Mouse (Mus musculus) neural tube, embryonic 10.5 days (tissue): ENCODE measurements at regions not wholly inside any gene's neighbourhood (a gene's known extent, or its start where the extent isn't known, plus 50 kb on each side); places are given as distances from the start of the nearest gene placed in this dataset.

ENCODE experiments used
- DNase-seq: peaks from one replicate; pipeline ENCODE4 v3.0.0-alpha.2; 2017; ENCODE audit warnings: low spot score; ENCODE audit errors: extremely low spot score

DNA sequence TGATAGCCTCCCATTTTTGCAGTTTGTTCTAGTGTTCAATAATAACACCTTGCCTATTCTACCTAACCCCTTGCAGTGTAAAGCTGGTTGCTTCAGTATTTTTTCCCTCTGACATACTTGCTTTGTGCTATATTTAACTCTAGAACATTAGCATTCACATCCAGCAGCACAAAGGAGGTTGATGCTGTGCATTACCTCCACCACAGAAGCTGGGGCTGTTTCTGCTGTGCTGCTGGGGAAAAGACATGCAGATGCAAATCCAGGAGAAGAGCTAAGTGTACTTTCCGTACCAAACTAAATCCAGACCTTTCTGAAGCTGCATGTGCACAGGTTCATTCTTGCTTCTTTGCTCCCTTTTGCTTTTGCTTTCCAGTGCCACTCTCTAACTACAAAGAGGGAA is 403.9 kb upstream of the Mef2c start:
- no peak for DNase-seq

DNA sequence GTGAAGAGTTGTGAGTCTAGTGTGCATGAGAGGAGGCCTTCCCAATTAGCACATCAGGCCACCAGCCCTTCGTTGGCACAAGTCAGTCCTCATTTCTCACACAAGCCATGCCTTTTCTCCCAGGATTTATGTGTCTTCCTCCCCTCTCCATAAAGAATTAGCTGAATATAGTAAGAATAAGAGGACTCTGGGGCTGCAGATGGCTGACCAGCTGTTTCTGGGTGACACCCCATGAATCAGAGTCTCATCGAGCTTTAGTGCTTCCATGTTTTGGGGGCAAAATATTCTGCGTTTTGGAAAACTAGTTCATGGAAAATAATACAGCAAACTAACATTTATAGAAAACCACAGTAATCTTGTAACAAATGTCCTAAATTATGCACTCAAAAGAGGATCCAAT is 393.2 kb upstream of the Mef2c start:
- no peak for DNase-seq

DNA sequence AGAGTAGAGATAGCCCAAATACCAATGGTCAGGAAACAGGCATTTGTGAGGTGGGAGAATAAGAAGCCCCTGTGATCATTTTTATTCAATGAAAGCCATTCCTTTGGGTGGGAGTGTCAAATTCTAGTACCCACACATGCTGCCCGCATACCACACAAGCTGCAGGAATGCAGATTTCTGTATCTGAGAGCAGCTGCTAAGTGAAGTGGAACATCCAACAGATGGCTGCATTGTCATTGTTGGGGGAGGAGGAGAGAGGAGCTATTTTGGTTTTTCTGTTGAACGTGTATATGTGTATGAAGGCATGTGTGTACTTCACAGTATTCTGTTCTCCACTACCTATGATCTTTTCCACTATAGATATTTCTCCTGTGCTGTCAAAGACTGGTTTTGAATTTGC is 392.3 kb upstream of the Mef2c start:
- DNase-seq, result no peak

DNA sequence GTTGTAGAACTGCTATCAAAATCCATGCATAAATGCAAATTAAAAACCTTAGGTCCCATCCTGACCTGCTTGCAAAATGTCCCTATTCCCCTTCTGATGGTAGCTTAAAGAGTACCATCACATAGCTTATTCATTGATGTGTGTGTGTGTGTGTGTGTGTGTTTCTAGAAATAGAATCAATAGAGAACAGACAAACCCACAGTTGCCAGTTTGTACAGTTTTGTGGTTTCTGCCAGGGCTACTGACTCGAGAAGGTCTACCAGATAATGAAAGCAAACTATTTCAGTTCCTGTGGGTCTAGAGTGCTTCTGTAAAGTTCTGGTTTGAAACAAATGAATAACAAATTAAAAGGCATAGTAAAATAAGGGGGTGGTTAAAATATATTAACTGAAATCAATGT is 391.5 kb upstream of the Mef2c start:
- no peak for DNase-seq

DNA sequence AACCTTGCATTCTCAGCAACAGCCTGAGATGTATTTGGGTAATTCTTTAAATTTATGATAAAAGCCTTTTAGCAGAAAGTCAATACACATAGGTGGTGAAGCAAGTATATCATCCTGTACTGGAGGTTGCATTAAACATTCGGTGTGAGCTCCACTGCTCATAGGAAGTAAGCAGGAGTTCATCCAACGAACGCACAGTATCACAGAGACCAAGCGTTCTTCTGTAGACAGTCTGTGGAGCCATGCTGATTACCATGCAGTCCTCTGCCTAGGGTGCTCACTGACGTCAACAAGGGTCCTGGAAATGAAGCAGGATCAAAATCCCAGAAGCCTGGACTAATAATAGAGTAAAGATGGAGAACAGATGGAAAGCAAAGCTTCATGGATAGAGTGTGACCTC is 391.1 kb upstream of the Mef2c start:
- no peak for DNase-seq

DNA sequence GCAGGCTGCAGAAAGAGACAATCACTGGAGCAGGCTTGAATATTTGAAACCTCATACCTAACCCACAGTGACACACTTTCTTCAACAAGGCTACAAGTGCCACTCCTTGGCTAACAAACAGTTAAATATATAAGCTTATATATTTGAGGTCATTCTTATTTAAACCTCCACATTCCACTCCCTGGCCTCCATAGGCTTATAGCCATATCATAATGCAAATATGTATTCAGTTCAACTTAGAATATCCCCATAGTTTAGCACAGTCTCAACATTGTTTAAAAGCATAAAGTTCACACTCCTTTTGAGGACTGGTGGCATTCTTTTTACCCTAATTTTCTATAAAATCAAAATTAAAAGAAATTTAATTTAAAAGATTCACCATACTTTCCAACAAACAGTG is 390.0 kb upstream of the Mef2c start:
- no peak for DNase-seq

DNA sequence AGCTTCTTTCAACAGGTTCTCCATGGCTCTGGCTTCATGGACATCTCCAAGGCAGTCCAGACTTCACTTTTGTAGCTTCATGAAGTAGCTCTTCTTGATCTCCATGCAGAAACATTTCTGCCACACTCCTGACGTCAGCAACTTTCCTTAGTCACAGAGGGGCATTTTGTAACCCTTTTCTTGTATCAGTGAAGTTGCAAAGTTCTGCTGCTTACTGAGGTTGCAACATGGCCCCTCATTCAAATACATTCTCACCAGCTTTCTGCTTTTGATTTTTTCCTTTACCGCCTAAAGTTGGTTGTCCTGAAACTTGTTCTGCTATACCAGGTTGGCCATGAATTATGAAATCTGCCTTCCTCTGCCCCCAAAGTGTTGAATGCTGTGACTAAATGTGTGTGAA is 389.4 kb upstream of the Mef2c start:
- no peak for DNase-seq

DNA sequence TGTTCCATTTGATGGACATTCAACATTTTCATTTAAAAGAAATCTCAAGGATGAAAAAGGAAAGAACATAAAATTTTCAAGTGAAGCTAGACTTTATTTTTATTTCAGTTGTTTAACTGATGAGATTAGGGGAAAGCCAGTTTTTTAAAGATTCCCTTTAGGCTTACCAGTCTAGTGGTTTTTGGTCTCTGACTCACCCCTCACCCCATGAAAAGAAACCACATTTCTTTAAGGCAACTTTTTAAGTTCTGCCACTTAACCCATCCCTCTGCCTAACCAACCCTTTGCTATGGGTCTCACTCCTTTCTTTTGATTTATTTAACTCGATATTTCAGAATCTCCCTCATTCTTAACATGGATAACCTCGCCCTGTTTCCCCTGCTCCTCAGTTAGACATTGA is 388.1 kb upstream of the Mef2c start:
- no peak for DNase-seq

DNA sequence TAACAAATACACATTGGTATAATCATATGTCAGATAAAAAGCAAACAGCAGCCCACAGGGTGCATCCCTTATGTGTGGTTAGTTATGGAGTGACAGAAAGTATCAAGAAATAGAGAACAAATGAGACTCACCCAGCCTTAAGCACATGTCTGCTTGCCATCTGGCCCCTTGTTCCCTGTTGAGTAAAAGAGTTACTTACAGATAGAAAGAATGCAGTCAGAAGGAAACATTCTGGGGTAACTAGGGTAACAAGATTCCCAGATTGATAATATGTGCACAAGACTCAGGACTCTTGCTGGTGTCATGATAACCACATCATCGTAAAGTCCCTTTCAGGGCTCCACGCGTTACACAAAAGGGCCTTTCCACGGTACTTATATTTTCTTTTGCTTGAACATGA is 383.5 kb upstream of the Mef2c start:
- DNase-seq, result peak; percentile 14

DNA sequence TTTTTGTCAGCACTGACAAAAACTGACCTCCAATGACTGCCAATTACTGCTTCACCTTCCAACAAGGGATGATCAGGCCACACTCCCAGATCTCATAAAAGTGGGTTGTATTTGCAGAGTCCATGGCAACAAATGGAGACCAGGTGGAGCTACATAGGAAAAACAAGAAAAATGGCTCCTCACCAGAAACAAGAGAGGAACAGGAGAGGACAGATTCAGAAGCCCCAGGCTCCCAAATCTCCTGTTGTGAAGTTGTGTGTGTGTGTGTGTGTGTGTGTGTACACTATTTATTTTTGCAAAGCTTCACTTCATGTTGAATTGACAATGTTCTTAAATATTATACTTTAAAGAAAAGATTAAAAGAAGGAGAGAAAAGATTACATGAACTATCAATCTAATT is 380.2 kb upstream of the Mef2c start:
- no peak for DNase-seq

DNA sequence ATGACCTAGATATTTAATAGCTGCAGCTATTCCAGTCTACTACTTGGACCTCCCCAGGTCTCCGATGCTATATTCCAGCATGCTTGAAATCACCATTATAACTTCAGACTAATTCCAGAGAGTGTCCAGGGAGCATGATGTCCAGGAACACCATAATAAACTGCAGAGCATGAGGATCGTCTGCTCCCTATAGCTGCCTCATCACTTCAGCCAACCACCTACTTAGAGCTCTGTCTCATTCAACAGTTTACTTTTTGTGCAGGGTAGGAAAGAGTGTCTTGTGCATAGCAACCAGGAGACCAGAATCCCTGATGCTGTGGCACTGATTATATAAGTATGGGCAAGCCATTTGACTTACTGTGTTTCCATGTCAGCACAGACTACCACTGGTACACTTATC is 379.2 kb upstream of the Mef2c start:
- no peak for DNase-seq

DNA sequence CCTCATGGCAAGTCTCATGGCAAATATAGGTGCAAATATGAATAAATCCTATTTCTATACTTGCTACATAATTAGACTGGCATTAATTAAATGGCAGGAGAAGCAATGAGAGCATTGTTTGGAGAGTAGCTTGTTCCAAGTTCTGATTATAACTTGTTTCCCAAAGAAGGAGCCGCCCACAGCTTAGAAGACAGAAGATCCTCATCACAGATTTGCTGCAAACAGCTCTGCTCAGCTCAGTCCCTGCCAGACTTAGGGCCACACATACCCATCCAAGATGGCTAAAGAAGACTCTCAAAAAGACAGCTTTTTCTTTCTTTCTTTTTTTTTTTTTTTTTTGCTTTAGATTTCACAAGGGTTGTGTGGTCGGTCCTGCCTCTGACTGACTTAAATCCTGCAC is 377.4 kb upstream of the Mef2c start:
- no peak for DNase-seq

DNA sequence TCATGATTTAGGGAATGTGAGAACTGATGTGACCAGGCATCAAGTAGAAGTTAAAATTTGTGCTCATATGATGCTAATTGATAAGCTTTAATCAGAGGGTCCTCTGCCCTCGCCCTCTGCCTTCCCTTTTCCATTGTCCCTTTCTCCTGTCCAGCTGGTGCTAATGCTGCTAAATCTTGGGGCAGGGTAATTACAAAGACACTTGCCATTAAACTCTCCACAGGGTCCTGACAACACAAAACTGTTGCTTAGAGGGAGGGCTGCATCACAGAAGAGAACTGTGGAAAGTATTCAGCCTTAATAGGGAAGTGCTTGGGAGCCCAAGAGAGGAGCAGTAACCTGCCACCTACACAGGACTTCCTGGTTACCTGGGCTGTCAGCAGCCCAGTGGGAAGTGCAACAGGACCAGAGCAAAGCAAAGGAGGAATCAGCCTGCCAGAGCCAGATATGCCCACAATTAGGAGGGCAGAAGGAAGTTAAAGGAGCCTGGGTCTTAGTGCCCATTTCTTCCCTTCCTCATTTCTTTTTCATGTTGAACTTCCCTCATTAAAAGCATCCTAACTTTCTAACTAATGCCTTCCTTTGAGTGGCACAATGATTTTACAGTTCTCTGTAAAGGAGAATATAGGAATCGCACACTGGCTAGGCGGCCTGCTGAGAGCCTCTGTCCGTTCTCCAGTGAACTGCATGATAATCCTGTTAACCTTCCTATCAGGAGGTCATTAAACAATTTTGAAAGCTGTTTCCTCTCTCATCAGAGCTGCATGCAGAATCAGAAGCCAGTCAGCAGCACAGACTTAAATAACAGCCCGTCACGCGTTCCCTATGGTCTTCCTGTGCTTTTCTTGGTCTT is 372.5 kb upstream of the Mef2c start:
- DNase-seq, result no peak

DNA sequence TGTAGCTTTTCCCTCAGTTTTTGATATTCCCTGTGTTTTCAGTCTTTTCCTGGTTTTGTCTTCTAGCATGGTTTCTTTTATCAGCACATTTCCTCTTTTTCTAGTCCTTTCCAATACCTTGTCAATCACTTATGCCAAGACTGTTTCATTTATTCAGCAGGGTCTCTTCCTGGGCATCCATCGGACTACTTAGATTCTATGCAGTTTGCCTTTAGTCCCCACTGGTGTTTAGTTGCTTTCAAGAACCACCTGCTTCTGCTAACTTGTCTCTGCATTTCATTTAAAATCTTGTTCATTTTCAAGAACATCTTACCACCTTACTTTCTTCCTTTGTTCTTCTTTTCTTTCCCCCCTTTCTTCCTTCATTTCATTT is 371.9 kb upstream of the Mef2c start:
- no peak for DNase-seq

DNA sequence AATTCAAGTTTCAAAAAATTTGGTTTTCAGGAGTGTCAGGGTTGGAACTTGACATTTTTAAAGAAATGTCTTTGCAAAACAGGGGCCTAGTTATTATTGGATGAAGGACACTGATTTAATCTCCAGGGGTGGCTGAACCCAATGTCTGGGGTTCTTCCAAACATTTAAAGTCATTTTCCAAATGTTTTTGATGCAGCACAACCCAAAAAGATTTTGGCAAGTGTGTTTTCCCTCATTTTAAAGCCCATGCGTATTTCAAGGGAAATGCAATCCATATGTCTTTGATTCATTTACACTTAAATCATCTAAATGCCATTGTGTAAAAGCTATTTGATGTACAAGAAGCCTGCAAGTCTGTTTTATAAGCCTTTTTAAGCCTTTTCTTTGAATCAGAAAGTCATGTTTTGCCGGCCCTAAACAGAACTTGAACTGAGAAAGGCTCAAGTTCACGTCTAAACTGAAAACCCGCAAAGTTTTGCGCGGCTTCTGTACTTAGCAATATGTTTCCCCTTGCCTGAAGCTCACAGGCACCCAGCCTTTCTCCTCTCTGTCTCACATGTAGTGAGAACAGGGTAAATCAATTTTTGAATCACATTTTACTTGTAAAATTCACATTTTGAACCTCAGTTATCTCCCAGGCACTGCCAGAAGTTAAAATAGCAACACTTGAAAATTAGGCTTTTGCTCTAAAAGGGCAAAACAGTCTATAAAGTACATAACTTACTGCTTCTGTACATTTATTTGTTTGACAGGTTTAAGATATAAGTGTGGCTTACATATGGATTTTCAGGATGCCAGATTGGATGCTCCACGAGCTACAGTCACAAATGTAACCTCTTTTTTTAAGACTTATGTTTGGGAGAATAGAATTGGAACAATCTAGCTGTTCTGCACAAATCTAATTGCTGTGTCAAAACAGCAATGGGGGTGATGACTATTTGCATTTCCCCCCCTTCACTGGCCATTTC is 370.9 kb upstream of the Mef2c start:
- DNase-seq, result no peak

DNA sequence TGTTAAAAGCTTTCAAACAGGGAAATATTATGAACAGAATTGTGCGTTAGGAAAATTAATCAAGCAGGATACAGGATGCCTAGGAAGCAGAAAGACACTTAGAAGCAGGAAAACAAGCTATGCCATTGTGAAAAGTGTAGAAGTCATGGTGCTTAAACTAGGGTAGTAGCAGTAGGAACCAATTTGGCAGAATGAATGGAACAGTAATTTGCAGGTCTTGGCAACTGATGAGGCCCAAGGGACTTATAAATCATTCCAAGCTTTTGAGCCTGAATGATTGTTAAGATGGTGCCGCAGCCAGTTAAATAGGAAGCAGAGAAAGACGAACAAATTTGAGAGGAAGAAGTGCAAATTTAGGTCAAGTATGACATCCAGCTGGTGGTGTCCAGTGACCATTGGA is 360.5 kb upstream of the Mef2c start:
- DNase-seq, result no peak

DNA sequence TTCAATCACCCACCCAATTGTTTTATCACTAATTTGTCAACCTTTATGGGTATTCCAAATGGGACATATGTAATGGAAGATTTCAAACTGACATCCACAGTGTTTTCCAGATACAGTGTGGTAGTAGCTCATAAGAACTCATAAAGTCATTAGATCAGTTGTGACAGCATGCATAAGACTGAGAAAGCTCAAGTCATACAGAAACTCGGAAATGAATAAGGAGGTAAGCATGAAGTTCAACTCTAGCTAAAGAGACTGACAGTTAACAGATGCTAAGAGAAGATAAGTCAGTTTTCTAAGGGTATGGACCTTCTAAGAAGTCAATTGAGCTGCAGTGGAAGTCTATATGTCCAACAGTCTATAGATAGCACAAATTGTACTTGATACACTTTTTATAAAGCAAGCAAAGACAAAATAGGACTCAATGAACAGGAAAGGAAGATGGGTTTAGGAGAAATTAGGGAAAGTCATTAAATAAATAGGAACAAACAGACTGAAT is 349.2 kb upstream of the Mef2c start:
- DNase-seq, result no peak

DNA sequence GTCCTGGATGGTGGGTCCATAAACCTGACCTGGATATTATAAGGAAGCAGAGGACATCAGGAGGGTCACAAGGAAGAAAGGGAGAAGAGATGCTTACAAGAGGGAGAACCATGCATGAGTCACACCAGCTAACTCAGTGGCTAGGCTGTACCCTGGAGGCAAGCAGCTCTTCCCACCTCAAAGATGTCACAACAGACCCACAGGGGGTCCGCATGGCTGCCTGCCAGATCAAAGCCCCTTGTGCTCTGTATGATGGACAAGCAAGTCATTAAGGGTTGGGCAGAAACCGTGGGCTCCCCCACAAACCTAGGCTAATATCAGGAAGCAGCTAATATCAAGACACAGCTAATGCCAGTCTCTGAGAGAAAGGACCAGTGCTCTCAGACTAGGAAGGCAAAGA is 343.9 kb upstream of the Mef2c start:
- DNase-seq, result no peak

DNA sequence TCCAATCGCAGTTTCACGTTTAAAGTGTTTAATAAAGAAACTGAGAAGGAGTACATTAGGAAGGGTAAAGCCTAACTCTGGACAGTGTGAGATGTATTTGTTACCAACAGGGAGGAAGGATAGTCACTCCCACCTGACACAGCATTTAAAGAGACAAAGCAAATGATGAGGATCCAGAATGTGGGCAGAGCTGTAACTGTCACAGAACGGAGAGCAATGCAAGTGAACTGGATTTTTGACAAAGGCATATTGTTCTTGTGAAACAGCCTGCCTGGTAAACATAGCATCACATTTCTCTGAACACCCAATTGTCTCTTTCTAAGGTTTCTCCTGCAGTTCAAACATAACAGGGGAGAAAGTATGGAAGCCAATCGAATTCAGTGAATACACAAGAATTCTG is 341.1 kb upstream of the Mef2c start:
- no peak for DNase-seq

DNA sequence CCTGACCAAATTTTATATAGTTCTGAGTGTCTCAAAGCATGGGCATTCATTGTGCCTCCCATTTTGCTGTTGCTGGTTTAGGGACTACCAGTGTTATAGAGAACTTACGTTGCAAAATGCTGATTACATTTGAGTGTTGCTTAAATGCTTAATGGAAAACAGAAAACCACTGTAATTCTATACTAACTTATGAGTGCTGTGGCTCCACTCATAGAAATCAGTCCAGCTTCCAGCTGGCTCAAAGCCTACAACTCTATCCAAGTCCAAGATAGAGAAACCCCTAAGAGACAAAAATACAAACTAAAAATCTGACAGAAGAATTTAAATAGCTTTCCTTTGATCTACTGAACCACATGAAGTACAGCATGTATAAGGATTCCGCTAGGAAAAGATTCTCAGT is 328.7 kb upstream of the Mef2c start:
- DNase-seq, result no peak

DNA sequence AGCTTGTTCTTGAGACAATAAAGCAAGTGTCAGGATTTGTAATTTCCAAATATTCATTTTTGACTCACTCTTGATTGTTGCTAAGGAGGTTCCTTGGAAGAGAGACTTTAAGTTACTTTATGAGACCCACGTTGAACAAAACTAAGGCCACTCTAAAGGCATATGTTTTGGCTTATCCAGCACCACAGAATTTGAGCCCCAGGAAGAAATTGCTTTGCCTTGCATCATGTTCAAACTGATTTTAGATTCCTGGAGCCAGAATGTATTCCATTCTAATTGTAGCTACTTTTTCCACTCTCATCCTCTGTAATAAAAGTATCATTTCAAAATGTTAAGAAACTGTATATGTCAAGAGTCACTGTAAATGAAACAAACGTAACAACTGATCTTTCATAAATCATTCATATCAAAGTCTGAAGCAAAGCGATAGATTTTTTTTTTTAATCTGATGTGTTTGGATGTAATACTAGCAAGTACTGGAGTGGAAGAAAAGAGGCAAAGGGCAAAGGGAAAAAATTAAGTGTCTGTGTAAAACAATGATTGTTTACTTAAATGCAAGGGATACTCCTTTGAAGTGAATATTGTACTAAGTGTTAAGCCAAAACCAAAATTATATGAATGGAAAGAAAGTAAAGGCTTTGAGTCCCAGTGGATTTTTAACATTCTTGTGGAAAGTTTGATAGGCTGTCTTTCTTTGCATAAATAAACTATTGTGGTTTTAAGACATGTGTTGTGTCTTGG is 301.7 kb upstream of the Mef2c start:
- no peak for DNase-seq

DNA sequence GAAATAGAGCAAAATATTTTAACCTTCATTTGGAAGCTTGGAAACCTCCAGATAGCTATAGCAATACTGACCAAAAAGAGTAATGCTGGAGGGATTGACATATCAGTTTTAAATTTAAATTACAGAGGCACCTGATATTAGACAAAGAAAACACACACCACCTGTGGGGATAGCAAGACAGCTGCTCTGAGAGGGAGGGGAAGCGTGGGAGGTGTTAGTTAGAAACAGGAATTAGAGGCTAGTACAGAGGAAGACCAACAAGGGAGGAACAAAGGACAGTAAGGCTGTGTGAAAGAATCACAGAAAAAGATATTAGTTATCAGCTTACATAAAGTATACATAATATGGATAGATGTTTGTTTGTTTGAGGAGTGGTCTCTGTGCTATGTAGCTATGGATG is 297.2 kb upstream of the Mef2c start:
- DNase-seq, result no peak
